Mouse (Mus musculus): Measurements from ENCODE around the gene Tshr. TPM values are rescaled to one million over a fixed set of nuclear protein-coding genes. Genes with fewer than 3 reads are reported as not detected.

Tshr gene
- polyA plus RNA-seq, 1 experiment: not detected

DNA sequence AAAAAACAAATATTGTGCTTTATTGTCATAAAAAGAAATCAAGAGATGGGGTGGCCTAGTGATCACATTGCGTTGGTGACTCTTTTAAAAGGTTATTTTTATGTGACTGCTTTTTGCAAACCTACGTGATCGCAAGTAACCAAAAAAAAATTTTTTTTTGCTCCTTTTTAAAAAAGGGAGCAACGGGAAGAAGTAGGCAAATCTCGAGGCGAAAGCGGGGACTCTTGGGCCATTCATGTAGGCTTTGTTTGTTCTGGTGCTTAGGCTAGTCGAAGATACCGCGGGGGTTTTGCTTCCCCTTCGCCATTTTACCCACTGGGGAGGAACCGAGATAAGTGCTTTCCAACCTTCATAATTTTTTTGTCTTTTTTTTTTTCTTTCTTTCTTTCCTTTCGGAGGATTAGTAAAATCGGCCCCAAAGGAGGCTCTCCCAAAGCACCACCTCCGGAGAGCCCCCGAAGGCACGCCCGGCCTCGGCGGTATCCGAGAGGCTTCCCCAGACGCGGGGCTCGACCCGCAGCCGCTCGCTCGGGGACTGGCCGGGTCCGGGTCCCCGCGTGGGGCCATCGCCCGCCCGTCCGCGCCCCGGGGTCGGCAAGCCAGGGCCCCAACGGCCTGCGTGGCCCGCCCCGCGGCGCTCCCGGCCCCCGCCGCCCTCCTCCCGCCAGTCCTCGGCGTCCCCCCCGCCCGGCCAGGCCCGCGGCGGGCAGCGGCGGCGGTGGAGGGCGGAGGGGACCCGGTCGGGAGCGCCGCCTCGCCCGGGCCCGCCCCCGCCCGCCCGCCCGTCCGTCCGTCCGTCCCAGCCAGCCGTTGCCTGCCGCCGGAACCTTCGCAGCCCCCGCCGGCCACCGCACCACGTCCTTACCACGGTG is 204.5 kb downstream of the Tshr start:
- Histone ChIP-seq H3K36me3 (ENCODE audit: control insufficient read depth) (peaks cover 33% of the 10 kb centered on the region), H3K27me3 (ENCODE audit: control insufficient read depth) (no peaks in the 10 kb centered on the region), H3K9me3 (ENCODE audit: control insufficient read depth, low read length) (peaks cover 2% of the 10 kb centered on the region; the same call in 1 of the 2 replicates), H3K4me1 (ENCODE audit: control insufficient read depth) (peaks cover 34% of the 10 kb centered on the region), H3K4me3 (replicated peaks) (peak overlapping the region; percentile 94)
- no peak for TF ChIP-seq TAL1 (IDR thresholded peaks at IDR 0.05; ENCODE audit: low read length)
- no peak for TF ChIP-seq GATA1 (IDR thresholded peaks at IDR 0.05; ENCODE audit: low read length)

DNA sequence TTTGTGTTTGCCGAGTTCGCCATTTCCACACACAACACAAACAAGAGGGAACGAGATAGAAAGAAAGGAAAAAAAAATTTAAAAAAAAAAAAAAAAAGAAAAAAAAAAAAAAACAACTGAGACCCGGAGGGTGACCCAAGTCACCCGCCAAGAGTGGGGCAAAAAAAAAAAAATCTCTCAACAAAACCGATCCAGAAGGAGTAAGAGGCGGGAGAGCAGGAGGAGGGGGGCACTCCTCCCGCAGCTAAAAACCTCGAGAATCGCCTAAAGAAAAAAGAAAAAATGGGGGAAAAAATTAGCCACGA is 205.1 kb downstream of the Tshr start:
- Histone ChIP-seq H3K27me3 (ENCODE audit: control insufficient read depth) (no peaks in the 10 kb centered on the region), H3K4me3 (replicated peaks) (peak overlapping the region; percentile 94), H3K4me1 (ENCODE audit: control insufficient read depth) (peaks cover 32% of the 10 kb centered on the region), H3K36me3 (ENCODE audit: control insufficient read depth) (peaks cover 27% of the 10 kb centered on the region), H3K9me3 (ENCODE audit: control insufficient read depth, low read length) (peaks cover 2% of the 10 kb centered on the region; the same call in 1 of the 2 replicates)
- TF ChIP-seq GATA1 (IDR thresholded peaks at IDR 0.05; ENCODE audit: low read length) (no peak), TAL1 (IDR thresholded peaks at IDR 0.05; ENCODE audit: low read length) (no peak)

DNA sequence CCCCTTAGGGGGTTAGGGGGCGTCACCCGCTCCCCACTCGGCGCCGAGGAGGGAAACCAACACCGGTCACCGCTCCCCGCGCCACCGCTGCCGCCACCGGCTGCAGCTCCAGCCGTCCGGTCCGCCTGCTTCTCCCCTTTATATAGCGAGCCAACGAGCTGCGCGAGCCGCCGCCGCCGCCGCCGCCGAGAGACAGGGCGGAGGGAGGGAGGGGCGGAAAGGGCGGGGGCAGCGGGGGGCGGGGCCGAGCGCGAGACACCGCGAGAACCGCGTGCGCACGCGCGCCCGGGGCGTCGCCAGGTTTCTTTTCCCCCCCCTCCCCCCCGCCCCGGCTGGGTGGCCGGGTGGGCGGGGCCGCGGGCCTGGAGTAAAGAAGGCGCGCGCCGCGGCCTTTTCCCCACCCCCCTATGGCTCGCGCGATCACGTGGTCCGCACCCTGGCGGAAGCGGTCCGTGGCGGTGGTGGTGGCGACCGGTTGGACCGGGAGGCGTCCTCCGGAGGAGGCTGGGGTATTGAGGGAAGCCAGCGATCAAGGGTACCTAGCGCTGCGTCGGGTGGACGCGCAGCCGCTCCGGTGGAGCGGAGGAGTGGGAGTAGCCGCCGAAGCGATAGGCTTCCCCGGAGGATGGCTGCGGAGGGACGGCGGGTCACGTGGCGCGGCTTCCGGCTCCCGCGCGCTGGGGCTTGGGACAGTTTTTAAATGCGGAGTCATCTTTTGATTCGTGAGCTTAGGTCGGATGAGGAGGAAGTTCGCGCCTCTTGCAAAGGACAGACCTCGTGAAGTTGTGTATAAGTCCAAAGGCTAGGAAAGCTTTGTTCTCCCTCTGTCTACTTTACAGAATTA is 205.7 kb downstream of the Tshr start, which contains the start of gene Gtf2a1:
Gene Gtf2a1 (minus strand): TSS at position 641 of the 844 bp plus-strand sequence.
- Histone ChIP-seq H3K27me3 (ENCODE audit: control insufficient read depth) (no peaks in the 10 kb centered on the region), H3K4me1 (ENCODE audit: control insufficient read depth) (peaks cover 29% of the 10 kb centered on the region), H3K9me3 (ENCODE audit: control insufficient read depth, low read length) (peaks cover 2% of the 10 kb centered on the region; the same call in 1 of the 2 replicates), H3K36me3 (ENCODE audit: control insufficient read depth) (peaks cover 21% of the 10 kb centered on the region), H3K4me3 (replicated peaks) (peak within 1 kb of the TSS; percentile 94)
- TF ChIP-seq TAL1 (IDR thresholded peaks at IDR 0.05; ENCODE audit: low read length) (no peak), GATA1 (IDR thresholded peaks at IDR 0.05; ENCODE audit: low read length) (no peak)

DNA sequence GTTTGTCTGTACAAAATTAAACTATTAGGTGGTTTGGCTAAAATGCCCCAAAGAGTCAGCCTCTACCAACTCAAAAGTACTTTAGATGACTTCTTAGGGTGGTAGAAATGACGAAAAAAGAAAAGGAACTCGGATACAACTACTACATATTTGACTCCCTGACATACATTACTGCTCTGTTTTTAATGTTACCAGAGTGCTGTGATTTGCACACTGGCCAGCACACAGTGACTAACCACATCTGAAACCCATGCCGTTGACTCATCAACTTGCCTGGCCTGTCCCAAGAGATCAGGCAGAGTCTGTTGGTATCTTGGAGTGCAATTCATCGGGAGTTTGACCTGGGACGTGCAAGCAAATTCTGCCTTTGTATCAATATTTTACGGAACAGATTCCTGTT is 206.4 kb downstream of the Tshr start:
- no peak for TF ChIP-seq GATA1 (IDR thresholded peaks at IDR 0.05; ENCODE audit: low read length)
- no peak for TF ChIP-seq TAL1 (IDR thresholded peaks at IDR 0.05; ENCODE audit: low read length)
- Histone ChIP-seq H3K4me3 (replicated peaks) (peak overlapping the region; percentile 94), H3K27me3 (ENCODE audit: control insufficient read depth) (no peaks in the 10 kb centered on the region), H3K4me1 (ENCODE audit: control insufficient read depth) (peaks cover 28% of the 10 kb centered on the region), H3K36me3 (ENCODE audit: control insufficient read depth) (peaks cover 15% of the 10 kb centered on the region), H3K9me3 (ENCODE audit: control insufficient read depth, low read length) (peaks cover 2% of the 10 kb centered on the region; the same call in 1 of the 2 replicates)

DNA sequence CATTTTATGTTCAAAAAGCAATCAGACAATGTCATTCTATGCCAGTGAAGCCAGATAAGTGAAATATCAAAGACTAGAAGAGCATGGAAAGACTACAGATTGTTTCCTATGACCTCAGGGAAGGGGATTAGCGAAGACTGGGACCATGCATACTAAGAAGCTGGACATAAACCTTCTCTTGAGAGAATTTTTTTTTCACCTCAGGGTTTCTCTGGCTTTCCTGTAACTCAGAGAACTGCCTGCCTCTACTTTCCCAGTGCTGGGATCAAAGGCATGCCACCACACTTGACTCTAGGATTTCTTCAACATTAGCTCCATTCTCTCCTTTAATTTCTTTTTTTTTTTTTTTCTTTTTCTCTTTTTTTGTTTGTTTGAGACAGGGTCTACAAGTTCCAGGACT is 206.8 kb downstream of the Tshr start:
- Histone ChIP-seq H3K4me3 (replicated peaks) (peak overlapping the region; percentile 94), H3K9me3 (ENCODE audit: control insufficient read depth, low read length) (no peaks in the 10 kb centered on the region), H3K36me3 (ENCODE audit: control insufficient read depth) (peaks cover 10% of the 10 kb centered on the region), H3K27me3 (ENCODE audit: control insufficient read depth) (no peaks in the 10 kb centered on the region), H3K4me1 (ENCODE audit: control insufficient read depth) (peaks cover 25% of the 10 kb centered on the region)
- TF ChIP-seq GATA1 (IDR thresholded peaks at IDR 0.05; ENCODE audit: low read length) (no peak), TAL1 (IDR thresholded peaks at IDR 0.05; ENCODE audit: low read length) (no peak)

DNA sequence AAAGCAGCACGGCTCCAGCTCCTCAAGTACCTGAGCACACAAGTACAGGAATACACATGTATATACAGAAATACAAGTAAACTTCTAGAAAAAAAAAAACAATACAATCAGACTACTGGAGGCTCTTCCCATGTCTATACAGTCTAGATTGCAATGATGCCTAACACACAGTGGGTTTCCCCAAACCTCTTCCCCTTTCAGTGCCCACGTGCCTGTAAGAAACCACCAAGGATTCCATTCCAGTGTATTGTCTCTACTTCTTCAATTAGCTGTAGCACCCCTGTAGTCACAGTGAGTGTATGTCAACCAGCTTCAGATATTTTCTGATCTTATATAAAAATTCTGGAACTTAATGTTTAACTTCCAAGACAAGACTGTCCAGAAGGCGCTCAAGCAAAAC is 207.8 kb downstream of the Tshr start:
- no peaks in the 10 kb centered on the region for H3K27me3 ChIP-seq (ENCODE audit: control insufficient read depth)
- H3K4me3 ChIP-seq (replicated peaks): no peak overlapping the region
- peaks cover under 1% of the 10 kb centered on the region for H3K36me3 ChIP-seq (ENCODE audit: control insufficient read depth)
- no peaks in the 10 kb centered on the region for H3K9me3 ChIP-seq (ENCODE audit: control insufficient read depth, low read length)
- TF ChIP-seq TAL1 (IDR thresholded peaks at IDR 0.05; ENCODE audit: low read length): no peak
- TF ChIP-seq GATA1 (IDR thresholded peaks at IDR 0.05; ENCODE audit: low read length): no peak
- peaks cover 21% of the 10 kb centered on the region for H3K4me1 ChIP-seq (ENCODE audit: control insufficient read depth)

Other genes with a start within 250 kb of the Tshr start
- 1.2 and 1.4 TPM in 2 replicates for gene Cep128, start 154 bp upstream of the Tshr start, polyA plus RNA-seq (2012)
- gene Gtf2a1, start 205.9 kb downstream of the Tshr start, polyA plus RNA-seq (2012): 0.80 and 0.84 TPM in 2 replicates

Data from erythroblast, embryonic 14.5 days (primary cell).